30 mouse cellular contexts compared by ENCODE assay signal in the genomic region with DNA sequence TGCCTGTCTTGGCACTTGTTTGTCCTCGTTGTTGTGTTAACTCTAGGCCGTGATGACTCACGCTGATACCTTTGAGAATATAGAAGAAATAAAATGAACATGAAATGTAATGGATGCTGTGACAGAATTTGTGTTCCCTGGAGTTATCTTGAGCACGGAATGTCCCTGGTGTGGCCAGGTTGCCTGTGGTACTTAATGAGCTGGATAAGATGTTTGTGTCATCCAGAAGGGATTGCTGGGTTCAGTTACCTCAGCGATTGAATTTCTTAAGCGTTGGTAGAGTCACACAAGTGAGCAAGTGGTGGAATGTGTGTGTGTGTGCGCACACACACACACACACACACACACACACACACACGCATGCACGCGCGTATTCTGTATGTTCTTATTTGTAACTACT.
"Had no signal": no experiment of that assay in that cellular context is flagged by ENCODE, and none has a peak within 500 bp of the region (broad histone marks: within the 10 kb centered on the region; RNA-seq: fewer than 3 reads in every experiment).

No protein-coding gene starts in this region.

- H3K4me1 ChIP-seq: liver, embryonic 12.5 days; liver, embryonic 13.5 days; liver, embryonic 15.5 days; lung, embryonic 15.5 days; megakaryocyte, embryonic 14.5 days; midbrain, embryonic 15.5 days had no signal

- ATAC-seq: liver, embryonic 12.5 days; liver, postnatal 0 days; midbrain, embryonic 13.5 days; midbrain, embryonic 15.5 days; midbrain, embryonic 16.5 days had no signal

- DNase-seq: left cerebral cortex, postnatal 4 days; liver; liver, embryonic 13.5 days; liver, postnatal 0 days; lung, adult 18-20 months; lung, adult 2 months; lung, embryonic 14.5 days; lung, postnatal 10 days; lung, postnatal 14 days; lung, postnatal 36 days; lung, postnatal 4 days had no signal

- H3K9me3 ChIP-seq: limb, embryonic 10.5 days; limb, embryonic 12.5 days; limb, embryonic 13.5 days; limb, embryonic 15.5 days; liver, embryonic 12.5 days; liver, embryonic 13.5 days; liver, embryonic 15.5 days; lung, embryonic 15.5 days; midbrain, embryonic 10.5 days; midbrain, embryonic 12.5 days; midbrain, embryonic 13.5 days; midbrain, embryonic 15.5 days; neural tube, embryonic 12.5 days had no signal

- H3K4me3 ChIP-seq: limb, embryonic 10.5 days; limb, embryonic 12.5 days; limb, embryonic 13.5 days; limb, embryonic 15.5 days; liver, embryonic 12.5 days; liver, embryonic 13.5 days; liver, embryonic 15.5 days; lung, embryonic 15.5 days; megakaryocyte, embryonic 14.5 days; midbrain, embryonic 10.5 days; midbrain, embryonic 12.5 days; midbrain, embryonic 13.5 days; midbrain, embryonic 15.5 days; myocyte; neural tube, embryonic 12.5 days had no signal

- H3K27me3 ChIP-seq: liver, embryonic 12.5 days; liver, embryonic 13.5 days; liver, embryonic 15.5 days; lung, embryonic 15.5 days; midbrain, embryonic 12.5 days; midbrain, embryonic 15.5 days; neural tube, embryonic 12.5 days had no signal

- H3K27ac ChIP-seq: limb, embryonic 10.5 days; limb, embryonic 12.5 days; limb, embryonic 13.5 days; limb, embryonic 15.5 days; liver, embryonic 12.5 days; liver, embryonic 13.5 days; liver, embryonic 14.5 days; liver, embryonic 15.5 days; lung, embryonic 15.5 days; macrophage; midbrain, embryonic 10.5 days; midbrain, embryonic 12.5 days; midbrain, embryonic 13.5 days; midbrain, embryonic 15.5 days; neural tube, embryonic 12.5 days had no signal

- H3K36me3 ChIP-seq: limb, embryonic 10.5 days; limb, embryonic 12.5 days; limb, embryonic 13.5 days; limb, embryonic 15.5 days; liver, embryonic 12.5 days; liver, embryonic 13.5 days; liver, embryonic 15.5 days; lung, embryonic 15.5 days; midbrain, embryonic 10.5 days; midbrain, embryonic 12.5 days; midbrain, embryonic 13.5 days; midbrain, embryonic 15.5 days; neural tube, embryonic 12.5 days had no signal

- H3K9ac ChIP-seq: limb, embryonic 12.5 days; limb, embryonic 13.5 days; limb, embryonic 15.5 days; liver, embryonic 12.5 days; liver, embryonic 13.5 days; liver, embryonic 14.5 days; liver, embryonic 15.5 days; liver, postnatal 0 days; lung, embryonic 14.5 days; lung, embryonic 15.5 days; midbrain, embryonic 12.5 days; midbrain, embryonic 13.5 days; midbrain, embryonic 15.5 days; neural tube, embryonic 12.5 days had no signal

- H3K4me2 ChIP-seq: limb, embryonic 12.5 days; limb, embryonic 13.5 days; limb, embryonic 15.5 days; liver, embryonic 11.5 days; liver, embryonic 12.5 days; liver, embryonic 13.5 days; liver, embryonic 15.5 days; lung, embryonic 14.5 days; lung, embryonic 15.5 days; midbrain, embryonic 11.5 days; midbrain, embryonic 12.5 days; midbrain, embryonic 13.5 days; midbrain, embryonic 15.5 days; neural tube, embryonic 12.5 days had no signal
